Mouse (Mus musculus): ENCODE data around the gene Fmnl2. TPM values are rescaled to one million over a fixed set of nuclear protein-coding genes. Genes with fewer than 3 reads are reported as not detected.

The Fmnl2 gene
- polyA plus RNA-seq, 1 experiment from 2014 or later, result 1.0 TPM

DNA sequence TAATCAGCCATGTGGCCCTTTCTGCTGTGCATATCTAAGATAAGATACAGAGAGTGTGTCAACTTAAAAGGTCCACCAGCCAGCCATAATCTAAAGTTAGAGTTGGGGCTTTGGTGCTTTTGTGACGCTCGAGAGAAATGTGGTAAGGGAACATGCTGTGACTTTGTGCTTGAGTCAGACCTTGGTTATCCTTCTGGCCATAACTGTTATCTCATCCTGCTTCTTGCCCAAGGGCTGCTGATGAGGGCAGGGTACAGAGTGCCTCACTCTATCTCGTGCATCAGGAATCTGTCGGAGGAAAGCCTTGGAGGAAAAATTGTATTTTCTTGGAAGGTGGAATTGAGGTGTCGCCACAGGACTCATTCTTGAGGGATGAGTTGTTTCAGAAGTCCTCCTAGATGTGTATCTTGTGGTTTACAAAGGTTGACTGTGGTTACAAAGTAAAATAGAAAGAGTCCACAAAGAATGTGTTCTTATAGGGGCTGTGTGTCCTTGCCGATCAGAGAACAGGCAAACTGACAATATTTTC lies 94.6 kb downstream of the Fmnl2 start:
- H3K27ac ChIP-seq (ENCODE audit: low read length), result no peak overlapping the region
- H3K4me3 ChIP-seq (ENCODE audit: low read length), result no peak overlapping the region
- no peak for ATAC-seq (replicated peaks; ENCODE audit: extremely low read depth, insufficient read depth, low FRiP score)
- no peak overlapping the region for H3K9ac ChIP-seq (ENCODE audit: low read length)
- H3K4me1 ChIP-seq (ENCODE audit: control insufficient read depth, insufficient read depth, low read length), result no peaks in the 10 kb centered on the region
- H3K9me3 ChIP-seq (replicated peaks; ENCODE audit: control insufficient read depth, low read length), result no peaks in the 10 kb centered on the region
- no peak overlapping the region for H3K4me2 ChIP-seq (ENCODE audit: low read depth, low read length)
- 46% methylated on average over 6 of the region's 6 CpGs for WGBS
- H3K27me3 ChIP-seq (ENCODE audit: control insufficient read depth, insufficient read depth, low read length), result no peaks in the 10 kb centered on the region
- H3K36me3 ChIP-seq (ENCODE audit: control insufficient read depth, insufficient read depth), result no peaks in the 10 kb centered on the region

DNA sequence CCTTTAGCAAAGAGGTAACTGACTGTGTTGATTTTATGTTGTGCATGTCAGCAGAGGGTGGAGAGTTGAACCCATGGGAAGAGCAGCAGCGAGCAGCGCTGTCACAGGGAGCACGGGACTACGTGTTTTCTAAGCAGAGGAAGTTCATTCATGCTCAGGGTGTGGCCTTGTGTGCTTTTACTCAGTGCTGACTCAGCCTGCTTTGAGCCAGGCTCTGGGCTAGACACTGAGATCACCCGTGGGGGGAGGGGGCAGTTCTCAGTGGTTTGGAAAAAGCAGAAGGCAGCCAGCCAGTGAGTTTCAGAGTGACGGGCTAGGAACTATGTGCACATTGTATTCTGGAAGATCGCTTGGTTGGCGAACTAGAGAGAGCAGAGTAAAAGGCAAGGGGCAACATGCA lies 97.4 kb downstream of the Fmnl2 start:
- no peak overlapping the region for H3K27ac ChIP-seq (ENCODE audit: low read length)
- H3K4me2 ChIP-seq (ENCODE audit: low read depth, low read length), result no peak overlapping the region
- 58% methylated on average over 8 of the region's 8 CpGs for WGBS
- H3K9ac ChIP-seq (ENCODE audit: low read length), result no peak overlapping the region
- no peaks in the 10 kb centered on the region for H3K9me3 ChIP-seq (replicated peaks; ENCODE audit: control insufficient read depth, low read length)
- H3K36me3 ChIP-seq (ENCODE audit: control insufficient read depth, insufficient read depth), result no peaks in the 10 kb centered on the region
- no peak overlapping the region for H3K4me3 ChIP-seq (ENCODE audit: low read length)
- ATAC-seq (replicated peaks; ENCODE audit: extremely low read depth, insufficient read depth, low FRiP score), result peak; percentile 30; the same call in 1 of the 2 replicates
- peaks cover 15% of the 10 kb centered on the region; the same call in 1 of the 2 replicates for H3K4me1 ChIP-seq (ENCODE audit: control insufficient read depth, insufficient read depth, low read length)
- no peaks in the 10 kb centered on the region for H3K27me3 ChIP-seq (ENCODE audit: control insufficient read depth, insufficient read depth, low read length)

DNA sequence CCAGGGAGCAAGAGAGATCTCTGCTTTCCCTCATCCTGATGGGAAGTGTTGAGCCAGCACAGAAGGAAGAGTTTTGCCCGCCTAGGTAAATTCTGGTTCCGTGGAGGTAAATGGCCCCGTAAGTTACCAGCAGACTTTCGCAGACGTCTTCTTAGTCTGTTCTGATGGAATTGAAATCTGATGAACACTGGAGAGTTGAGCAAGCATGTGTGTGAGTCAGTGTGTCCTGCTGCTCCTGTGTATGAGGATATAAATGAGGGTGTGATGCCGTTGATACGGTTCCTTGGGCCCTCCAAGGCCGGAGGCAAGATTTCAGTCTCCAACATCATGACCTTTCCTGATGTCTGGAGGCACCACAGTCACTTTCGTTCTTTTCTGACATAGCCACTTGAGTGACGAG lies 98.2 kb downstream of the Fmnl2 start:
- ATAC-seq (replicated peaks; ENCODE audit: extremely low read depth, insufficient read depth, low FRiP score), result no peak
- Histone ChIP-seq H3K36me3 (ENCODE audit: control insufficient read depth, insufficient read depth) (no peaks in the 10 kb centered on the region), H3K27me3 (ENCODE audit: control insufficient read depth, insufficient read depth, low read length) (no peaks in the 10 kb centered on the region), H3K4me3 (ENCODE audit: low read length) (no peak overlapping the region), H3K4me1 (ENCODE audit: control insufficient read depth, insufficient read depth, low read length) (peaks cover 18% of the 10 kb centered on the region; the same call in 1 of the 2 replicates), H3K9ac (ENCODE audit: low read length) (no peak overlapping the region), H3K4me2 (ENCODE audit: low read depth, low read length) (no peak overlapping the region), H3K9me3 (replicated peaks; ENCODE audit: control insufficient read depth, low read length) (no peaks in the 10 kb centered on the region), H3K27ac (ENCODE audit: low read length) (no peak overlapping the region)
- 90% methylated on average over 10 of the region's 10 CpGs for WGBS

DNA sequence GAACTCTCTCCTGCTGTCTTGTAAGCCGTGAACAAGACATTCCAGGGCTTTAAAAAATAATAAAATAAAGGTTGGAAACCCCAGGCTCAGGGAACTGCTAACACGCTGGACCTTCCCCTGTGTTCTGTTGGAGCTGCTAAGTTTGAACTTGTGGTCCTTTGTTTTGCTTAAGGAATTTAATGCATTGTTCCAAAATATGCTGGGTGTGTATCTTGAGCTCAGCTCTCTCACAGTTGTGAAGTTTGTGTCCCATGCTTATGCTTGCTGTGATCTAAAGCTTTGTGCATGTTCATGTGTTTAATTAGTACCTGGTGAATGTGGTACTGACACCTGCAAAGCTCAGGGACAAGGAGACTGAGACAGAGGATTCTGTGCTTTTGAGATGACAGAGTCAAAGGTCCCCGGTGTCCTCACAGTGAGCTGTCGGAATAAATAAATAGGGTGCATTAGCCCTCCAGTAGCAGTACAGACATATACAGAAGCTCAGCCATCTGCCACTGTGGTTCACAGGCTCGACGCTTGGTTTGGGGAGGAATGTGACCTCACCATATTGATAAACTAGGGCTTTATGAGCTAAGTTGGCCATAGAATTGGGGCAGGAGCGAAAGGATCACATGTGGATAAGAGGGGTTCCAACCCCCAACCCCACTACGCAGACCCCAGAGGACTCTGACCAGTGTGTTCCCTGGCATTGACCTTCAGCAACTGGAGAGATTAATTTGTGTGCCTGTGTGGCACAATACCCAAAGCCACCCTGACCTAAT lies 100.3 kb downstream of the Fmnl2 start:
- Histone ChIP-seq H3K9ac (ENCODE audit: low read length) (no peak overlapping the region), H3K4me3 (ENCODE audit: low read length) (no peak overlapping the region), H3K4me1 (ENCODE audit: control insufficient read depth, insufficient read depth, low read length) (peaks cover 18% of the 10 kb centered on the region; the same call in 1 of the 2 replicates), H3K4me2 (ENCODE audit: low read depth, low read length) (no peak overlapping the region), H3K27ac (ENCODE audit: low read length) (no peak overlapping the region), H3K36me3 (ENCODE audit: control insufficient read depth, insufficient read depth) (no peaks in the 10 kb centered on the region), H3K27me3 (ENCODE audit: control insufficient read depth, insufficient read depth, low read length) (no peaks in the 10 kb centered on the region), H3K9me3 (replicated peaks; ENCODE audit: control insufficient read depth, low read length) (no peaks in the 10 kb centered on the region)
- ATAC-seq (replicated peaks; ENCODE audit: extremely low read depth, insufficient read depth, low FRiP score), result no peak
- WGBS, result 65% methylated on average over 8 of the region's 8 CpGs

DNA sequence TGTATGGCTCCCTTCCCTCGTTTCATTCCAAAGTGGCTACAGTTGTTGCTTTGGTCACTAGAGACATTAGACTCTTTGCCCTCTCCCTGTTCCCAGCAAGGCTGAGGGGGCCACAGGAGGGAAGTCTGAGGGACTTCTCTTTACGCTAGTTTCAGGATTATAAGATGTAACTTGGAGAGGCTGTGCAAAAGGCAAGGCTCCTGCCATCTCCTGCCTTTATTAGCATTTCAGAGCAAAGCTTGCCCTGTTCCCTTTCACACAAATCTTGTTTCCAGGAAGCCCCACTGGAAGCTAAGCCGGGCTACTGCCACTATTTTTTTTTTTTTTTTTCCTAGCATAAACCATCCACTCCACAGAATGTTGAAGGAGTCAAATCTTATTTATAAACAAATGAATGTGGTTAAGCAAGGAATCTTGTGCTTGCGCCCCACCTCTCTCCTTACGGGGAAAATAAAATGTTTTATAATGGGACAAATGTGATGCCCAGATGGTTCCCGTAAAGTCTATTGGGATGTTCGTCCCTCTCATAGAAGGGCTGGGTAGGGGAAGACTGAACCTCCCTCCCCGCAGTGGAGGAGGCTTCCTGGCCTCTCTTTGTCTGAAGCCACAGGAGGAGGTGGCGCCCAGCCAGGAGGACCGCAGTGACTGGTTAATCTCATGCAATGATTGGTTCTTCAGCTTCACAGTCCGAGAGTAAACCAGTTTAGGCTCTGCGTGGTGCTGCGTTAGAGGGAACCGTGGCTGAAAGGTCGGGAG lies 101.1 kb downstream of the Fmnl2 start:
- peak overlapping the region; percentile 34 for H3K4me3 ChIP-seq (ENCODE audit: low read length)
- 13% methylated on average over 15 of the region's 15 CpGs for WGBS
- no peak overlapping the region for H3K27ac ChIP-seq (ENCODE audit: low read length)
- no peaks in the 10 kb centered on the region for H3K9me3 ChIP-seq (replicated peaks; ENCODE audit: control insufficient read depth, low read length)
- H3K36me3 ChIP-seq (ENCODE audit: control insufficient read depth, insufficient read depth), result no peaks in the 10 kb centered on the region
- peak; percentile 77 for ATAC-seq (replicated peaks; ENCODE audit: extremely low read depth, insufficient read depth, low FRiP score)
- H3K4me1 ChIP-seq (ENCODE audit: control insufficient read depth, insufficient read depth, low read length), result peaks cover 18% of the 10 kb centered on the region; the same call in 1 of the 2 replicates
- no peaks in the 10 kb centered on the region for H3K27me3 ChIP-seq (ENCODE audit: control insufficient read depth, insufficient read depth, low read length)
- H3K9ac ChIP-seq (ENCODE audit: low read length), result peak overlapping the region; percentile 47; the same call in 1 of the 2 replicates
- H3K4me2 ChIP-seq (ENCODE audit: low read depth, low read length), result peak overlapping the region; percentile 63

DNA sequence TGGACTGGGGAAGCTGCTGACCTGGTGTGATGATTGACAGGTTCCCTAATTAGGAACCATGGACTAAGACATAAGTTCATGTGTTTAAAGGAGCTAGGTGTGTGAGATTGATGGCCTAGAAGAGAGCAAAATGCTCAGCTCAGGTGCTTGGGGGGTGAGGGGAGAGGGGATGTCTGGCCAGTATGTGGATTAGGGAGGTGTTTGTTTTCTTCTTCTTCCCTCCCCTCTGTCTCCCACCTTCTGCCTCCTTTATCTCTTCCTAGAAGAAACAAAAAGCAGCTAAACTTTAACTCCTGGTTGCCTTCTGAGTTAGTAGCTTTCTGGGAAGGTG lies 101.6 kb downstream of the Fmnl2 start:
- Histone ChIP-seq H3K4me2 (ENCODE audit: low read depth, low read length) (peak overlapping the region; percentile 63), H3K9ac (ENCODE audit: low read length) (peak overlapping the region; percentile 47; the same call in 1 of the 2 replicates), H3K27me3 (ENCODE audit: control insufficient read depth, insufficient read depth, low read length) (no peaks in the 10 kb centered on the region), H3K27ac (ENCODE audit: low read length) (no peak overlapping the region), H3K9me3 (replicated peaks; ENCODE audit: control insufficient read depth, low read length) (no peaks in the 10 kb centered on the region), H3K4me1 (ENCODE audit: control insufficient read depth, insufficient read depth, low read length) (peaks cover 18% of the 10 kb centered on the region; the same call in 1 of the 2 replicates), H3K4me3 (ENCODE audit: low read length) (peak overlapping the region; percentile 34), H3K36me3 (ENCODE audit: control insufficient read depth, insufficient read depth) (no peaks in the 10 kb centered on the region)
- no peak for ATAC-seq (replicated peaks; ENCODE audit: extremely low read depth, insufficient read depth, low FRiP score)

DNA sequence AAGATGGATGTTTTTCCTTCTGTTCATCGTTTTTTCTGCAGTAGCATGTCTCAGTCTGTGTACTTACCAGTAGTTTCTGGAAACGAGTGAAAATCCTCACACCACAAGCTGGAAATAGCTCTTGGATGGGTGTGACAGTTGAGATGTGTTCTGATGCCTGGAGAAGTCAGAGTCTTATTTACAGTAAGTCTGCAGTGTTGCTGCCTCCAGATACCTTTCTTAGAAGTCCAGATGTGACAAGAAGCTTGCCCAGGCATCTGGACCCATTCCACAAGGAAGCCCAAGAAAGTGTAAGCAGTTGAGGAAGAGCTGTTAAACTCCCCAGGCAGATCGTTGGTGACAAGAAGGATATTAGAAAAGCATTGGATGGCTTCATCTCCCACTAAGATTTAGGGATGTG lies 102.3 kb downstream of the Fmnl2 start:
- Histone ChIP-seq H3K9me3 (replicated peaks; ENCODE audit: control insufficient read depth, low read length) (no peaks in the 10 kb centered on the region), H3K4me1 (ENCODE audit: control insufficient read depth, insufficient read depth, low read length) (peaks cover 18% of the 10 kb centered on the region; the same call in 1 of the 2 replicates), H3K4me3 (ENCODE audit: low read length) (no peak overlapping the region), H3K27ac (ENCODE audit: low read length) (no peak overlapping the region; the same call in 1 of the 2 replicates), H3K4me2 (ENCODE audit: low read depth, low read length) (no peak overlapping the region), H3K9ac (ENCODE audit: low read length) (no peak overlapping the region), H3K27me3 (ENCODE audit: control insufficient read depth, insufficient read depth, low read length) (no peaks in the 10 kb centered on the region), H3K36me3 (ENCODE audit: control insufficient read depth, insufficient read depth) (no peaks in the 10 kb centered on the region)
- ATAC-seq (replicated peaks; ENCODE audit: extremely low read depth, insufficient read depth, low FRiP score), result no peak
- WGBS, result 19% methylated on average over 3 of the region's 3 CpGs

DNA sequence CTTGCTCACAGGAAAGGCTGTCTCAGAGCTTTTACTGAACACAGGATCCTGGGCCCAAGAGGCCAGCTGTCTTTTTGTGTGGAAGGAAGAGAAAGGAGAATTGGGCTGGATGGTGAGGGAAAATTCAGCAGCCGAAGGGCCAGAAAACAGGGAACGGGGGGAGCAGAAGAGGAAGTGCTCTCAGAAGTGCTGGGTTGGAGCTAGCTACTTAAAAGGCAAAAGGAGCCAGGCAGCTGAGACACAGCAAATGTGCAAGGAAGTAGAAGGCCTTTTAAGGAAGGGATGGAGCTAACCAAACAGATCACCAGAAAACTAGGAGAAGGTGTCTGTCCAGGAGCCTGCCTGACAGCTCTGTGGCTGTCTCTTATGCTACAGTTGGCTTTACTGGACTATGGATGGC lies 103.0 kb downstream of the Fmnl2 start:
- Histone ChIP-seq H3K27ac (ENCODE audit: low read length) (no peak overlapping the region), H3K27me3 (ENCODE audit: control insufficient read depth, insufficient read depth, low read length) (no peaks in the 10 kb centered on the region), H3K9me3 (replicated peaks; ENCODE audit: control insufficient read depth, low read length) (no peaks in the 10 kb centered on the region), H3K36me3 (ENCODE audit: control insufficient read depth, insufficient read depth) (no peaks in the 10 kb centered on the region), H3K4me2 (ENCODE audit: low read depth, low read length) (no peak overlapping the region), H3K9ac (ENCODE audit: low read length) (no peak overlapping the region), H3K4me3 (ENCODE audit: low read length) (no peak overlapping the region), H3K4me1 (ENCODE audit: control insufficient read depth, insufficient read depth, low read length) (peaks cover 18% of the 10 kb centered on the region; the same call in 1 of the 2 replicates)
- WGBS, result 56% methylated on average over 2 of the region's 2 CpGs
- no peak for ATAC-seq (replicated peaks; ENCODE audit: extremely low read depth, insufficient read depth, low FRiP score)

DNA sequence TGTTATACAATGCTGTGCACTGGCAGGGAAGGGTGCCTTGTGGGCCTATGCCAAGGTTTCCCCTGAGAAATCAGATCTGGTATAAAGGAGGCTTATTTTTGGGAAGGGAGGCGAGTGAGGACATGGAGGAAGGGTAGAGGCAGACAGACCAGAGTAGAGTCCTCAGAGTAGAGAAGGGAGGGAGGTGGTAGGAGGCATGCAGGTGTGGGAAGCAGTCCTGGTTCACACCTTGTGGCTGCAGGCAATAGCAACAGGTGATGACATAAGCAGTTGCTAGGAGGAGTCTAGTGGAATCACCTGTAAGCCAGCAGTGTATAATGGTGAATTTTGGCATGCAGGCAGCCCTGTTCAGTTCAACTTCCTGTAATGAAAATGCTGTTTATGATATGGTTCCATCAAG lies 105.8 kb downstream of the Fmnl2 start:
- ATAC-seq (replicated peaks; ENCODE audit: extremely low read depth, insufficient read depth, low FRiP score), result no peak
- WGBS, result 61% methylated on average over 1 of the region's 1 CpGs
- Histone ChIP-seq H3K4me2 (ENCODE audit: low read depth, low read length) (no peak overlapping the region), H3K27ac (ENCODE audit: low read length) (no peak overlapping the region), H3K36me3 (ENCODE audit: control insufficient read depth, insufficient read depth) (no peaks in the 10 kb centered on the region), H3K9ac (ENCODE audit: low read length) (no peak overlapping the region), H3K9me3 (replicated peaks; ENCODE audit: control insufficient read depth, low read length) (no peaks in the 10 kb centered on the region), H3K4me1 (ENCODE audit: control insufficient read depth, insufficient read depth, low read length) (peaks cover 16% of the 10 kb centered on the region; the same call in 1 of the 2 replicates), H3K4me3 (ENCODE audit: low read length) (no peak overlapping the region), H3K27me3 (ENCODE audit: control insufficient read depth, insufficient read depth, low read length) (no peaks in the 10 kb centered on the region)
